Mouse (Mus musculus) thymus, postnatal 14 days (tissue): Measurements from ENCODE around the gene Osbpl7.

ENCODE experiments used
- DNase-seq: peaks from one replicate; pipeline ENCODE4 v3.0.0; 2021

The Osbpl7 gene

DNA sequence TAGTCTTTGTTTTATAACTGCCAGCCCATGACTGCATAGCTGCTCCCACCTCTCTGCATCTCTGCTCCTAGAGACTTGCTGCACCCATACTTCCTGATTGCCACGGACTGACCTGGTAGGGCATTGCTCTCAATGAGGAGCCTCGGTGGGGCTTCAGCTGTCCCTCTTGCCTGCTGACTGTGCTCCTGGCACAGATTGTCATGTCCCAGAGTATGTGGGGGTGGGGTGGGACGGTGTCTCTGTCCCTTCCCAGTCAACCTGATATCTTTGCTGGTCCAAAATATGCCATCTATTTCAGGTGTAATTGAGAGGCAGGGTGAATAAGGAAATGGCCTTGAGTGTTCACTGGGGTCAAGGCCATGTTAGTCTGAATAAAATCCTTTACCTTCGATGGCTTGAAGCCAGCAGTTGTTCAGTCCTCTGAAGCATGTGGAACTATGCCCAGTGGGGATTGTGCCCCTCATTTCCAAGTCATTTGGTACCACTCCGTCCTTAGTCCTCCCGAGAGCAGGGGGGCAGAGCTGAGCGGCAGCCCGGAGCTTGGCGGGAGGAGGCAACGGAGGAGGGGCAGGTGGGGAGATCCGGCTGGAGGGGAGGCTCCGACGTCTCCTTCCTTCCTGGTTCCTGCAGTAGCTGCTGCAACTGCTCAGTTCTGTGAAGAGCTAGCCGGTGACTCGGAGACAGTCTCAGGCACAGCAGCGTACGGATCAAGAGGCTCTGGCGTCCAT lies at the start of gene Osbpl7:
Osbpl7 (plus strand) TSS at position 413 of the 728 bp plus-strand sequence.
- peak; percentile 91 for DNase-seq

DNA sequence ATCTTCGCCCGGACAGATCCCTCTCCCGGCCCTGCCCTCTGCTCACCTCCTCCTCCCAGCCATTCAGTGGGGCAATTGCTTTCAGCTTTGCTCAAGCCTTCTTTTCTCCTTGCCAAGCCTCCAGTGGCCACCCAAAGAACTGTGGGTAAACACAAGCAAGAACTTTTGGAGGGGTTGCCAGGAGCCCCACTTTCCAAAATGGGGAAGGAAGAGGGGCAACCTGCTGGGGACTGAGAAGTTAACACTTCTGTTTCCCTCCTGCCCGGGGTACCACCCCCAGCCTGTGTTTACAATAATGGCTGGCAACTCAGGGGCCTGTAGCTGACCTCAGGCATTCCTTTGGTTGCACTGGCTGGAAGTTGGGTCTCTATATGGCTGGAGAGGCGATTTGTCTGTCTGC lies 47.3 kb upstream of the Osbpl7 start:
- DNase-seq = no peak

- DNase-seq = peak; percentile 30
Observed at GRCm38 (mm10) chr11:97007093-97007794, 43.2 kb upstream of the Osbpl7 start.

DNA sequence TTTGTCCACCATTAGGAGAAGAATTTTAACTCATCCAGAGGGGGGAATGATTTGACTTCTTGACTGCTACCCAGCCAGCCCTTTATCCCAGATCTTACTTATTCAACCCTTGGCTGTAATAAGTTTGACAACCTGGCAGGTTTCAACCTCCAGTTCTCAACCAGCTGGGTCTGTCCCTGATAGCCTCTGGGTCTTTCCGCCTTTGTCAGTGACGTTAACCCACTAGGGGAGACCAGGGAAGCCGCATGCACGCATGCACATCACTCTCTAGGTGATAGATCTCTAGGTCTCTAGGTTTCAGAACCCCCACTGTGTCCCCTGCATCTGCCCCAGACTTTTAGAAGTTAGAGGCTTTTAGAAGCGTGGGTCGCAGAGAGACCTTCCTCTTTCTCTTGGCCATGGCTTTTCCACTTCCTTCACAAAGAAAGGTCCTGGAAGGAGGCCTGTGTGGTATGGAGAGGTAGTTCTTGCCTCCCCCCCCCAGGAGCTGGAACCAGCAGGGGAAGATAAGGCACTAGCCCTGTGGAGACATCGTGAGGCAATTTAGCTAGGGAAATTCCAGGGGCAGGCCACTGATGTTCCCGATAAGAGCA lies 41.1 kb upstream of the Osbpl7 start:
- DNase-seq = no peak

GRCm38 (mm10) chr11:97013121-97013670 lies 37.2 kb upstream of the Osbpl7 start, which contains the start of gene Sp6:
Gene Sp6, plus strand, starts transcription at chr11:97013394.
- no peak for DNase-seq

DNA sequence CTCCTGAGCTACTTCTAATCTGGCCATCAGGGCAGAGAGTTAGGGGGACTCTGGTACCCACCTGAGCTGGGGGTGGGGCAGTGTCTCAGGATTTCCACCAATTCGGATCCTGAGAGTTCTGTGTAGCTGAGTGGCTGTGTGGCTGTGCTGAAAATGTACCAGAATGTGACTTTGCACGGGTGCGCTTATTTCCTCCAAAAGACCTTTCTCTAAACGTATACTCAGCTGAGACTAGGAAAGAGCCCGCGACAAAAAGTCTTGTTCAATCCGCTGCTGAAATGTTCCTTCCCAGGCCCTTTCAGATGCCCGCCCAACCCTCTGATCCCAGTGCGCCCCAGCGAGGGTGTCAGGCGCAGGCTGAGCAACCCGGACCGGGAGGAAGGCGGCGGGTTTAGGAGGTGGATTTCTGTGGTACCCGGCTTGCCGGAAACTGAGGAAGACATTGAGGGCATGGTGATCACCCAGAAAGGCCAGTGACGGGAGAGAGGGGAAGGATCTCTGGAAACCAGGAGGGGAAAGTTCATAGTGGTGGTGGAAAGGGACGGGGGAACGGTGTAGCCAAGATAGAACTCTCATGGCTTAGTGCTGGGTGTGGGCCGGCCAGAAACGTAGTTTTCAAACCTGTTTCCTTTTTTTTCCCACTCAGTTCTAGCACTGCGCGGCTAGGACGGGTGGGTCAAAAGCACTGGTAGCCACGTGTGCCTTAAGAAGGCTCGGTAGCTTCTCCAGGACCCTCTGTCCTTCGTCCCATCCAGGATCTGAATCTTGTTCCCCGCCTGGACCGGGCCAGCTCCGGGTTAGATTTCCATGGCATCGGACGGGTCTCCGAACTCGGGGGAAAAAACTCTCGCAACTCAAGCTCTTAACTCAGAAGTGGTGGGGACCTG lies 32.5 kb upstream of the Osbpl7 start:
- peak; percentile 23 for DNase-seq

DNA sequence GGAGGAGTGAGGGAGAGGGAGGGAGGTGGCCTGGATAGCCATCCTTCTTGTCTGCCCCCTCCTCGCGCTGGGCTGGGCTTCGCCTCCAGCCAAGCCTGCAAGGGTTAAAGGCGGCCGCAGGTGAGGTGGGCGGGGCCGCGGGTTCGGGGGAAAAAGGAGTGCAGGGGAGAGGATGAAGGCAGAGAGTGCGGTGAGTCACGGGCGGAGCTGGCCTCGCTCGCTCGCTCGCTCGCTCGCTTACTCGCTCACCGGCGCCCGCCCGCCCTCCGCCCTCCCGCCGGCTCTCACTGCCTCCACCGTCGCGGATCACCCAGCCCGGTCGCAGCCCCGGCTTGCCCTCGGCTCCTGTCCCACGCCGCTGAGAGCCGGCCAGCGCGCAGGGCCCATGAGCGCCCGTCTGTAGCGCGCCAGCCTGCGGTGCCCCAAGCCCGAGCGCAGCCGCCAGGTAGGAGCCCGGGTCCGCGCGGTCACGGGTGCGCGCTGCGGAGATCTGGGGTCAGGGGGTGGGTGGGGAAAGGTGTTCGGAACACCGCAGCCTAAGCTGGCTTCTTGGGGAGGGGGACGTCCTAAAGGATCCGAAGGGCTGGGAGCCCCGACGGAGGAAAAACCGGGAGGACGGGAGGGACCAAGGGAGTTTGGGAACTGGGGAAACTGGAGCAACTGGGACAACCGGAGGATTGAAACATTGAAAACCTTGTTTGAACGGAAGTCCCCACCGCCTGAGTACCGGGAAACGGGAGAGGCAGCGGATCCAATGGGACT lies 31.7 kb upstream of the Osbpl7 start:
- DNase-seq = peak; percentile 70

- no peak for DNase-seq
Observed at GRCm38 (mm10) chr11:97019345-97019708, 31.1 kb upstream of the Osbpl7 start.

DNA sequence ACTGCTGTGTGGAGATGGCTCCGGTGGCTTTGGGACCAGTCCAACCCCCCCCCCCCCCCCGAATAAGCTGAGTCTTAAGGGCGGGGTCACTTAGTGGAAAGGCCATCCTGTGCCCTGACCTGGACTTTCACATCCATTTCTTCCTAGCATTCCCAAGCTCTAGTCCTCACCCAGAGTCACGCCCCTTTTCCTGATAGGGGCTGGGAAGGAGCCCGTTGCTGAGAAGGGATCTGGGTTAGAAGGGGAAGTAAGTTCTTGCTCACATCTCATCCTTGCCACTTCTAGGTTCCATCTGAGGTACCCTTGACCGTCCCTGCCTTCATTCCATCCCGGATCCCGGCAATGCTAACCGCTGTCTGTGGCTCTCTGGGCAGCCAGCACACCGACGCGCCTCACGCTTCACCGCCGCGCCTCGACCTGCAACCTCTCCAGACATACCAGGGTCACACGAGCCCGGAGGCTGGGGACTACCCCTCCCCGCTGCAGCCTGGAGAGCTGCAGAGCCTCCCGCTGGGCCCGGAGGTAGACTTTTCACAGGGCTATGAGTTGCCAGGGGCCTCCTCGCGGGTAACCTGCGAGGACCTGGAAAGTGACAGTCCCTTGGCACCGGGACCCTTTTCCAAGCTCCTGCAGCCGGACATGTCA lies 29.2 kb upstream of the Osbpl7 start:
- peak; percentile 41 for DNase-seq

GRCm38 (mm10) chr11:97021873-97022484 lies 28.4 kb upstream of the Osbpl7 start:
- peak; percentile 93 for DNase-seq

GRCm38 (mm10) chr11:97024977-97025376 lies 25.5 kb upstream of the Osbpl7 start:
- no peak for DNase-seq

DNA sequence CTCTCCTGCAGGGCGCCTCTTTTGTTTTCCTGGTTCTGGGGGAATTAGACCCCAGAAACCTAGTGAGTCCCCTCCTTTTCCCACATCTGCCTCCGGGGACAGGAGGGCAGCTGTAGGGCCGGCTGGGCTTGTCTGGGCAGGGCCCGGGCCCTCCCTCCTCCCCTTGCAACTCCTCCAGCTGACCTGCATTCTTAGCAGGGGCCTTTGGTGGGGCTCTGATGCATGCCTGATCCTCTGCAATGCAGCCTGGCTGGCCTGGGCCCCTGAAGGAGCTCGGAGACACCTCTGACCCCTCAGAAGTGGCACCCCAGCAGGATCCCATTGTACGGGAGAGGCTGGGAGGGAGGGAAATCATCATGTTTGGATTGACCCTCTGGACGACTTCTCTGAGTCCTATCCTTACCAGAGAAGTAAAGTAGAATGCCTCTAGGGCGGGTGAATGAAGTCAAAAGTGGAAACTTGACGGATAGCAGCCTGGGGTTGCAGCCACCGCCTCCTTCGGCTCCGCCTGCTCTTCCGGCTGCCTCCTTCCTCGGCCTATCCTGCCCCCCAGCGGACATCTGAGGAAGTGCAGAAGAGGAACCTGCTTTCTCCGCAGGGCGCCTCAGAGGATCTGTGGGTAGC lies 24.6 kb upstream of the Osbpl7 start:
- DNase-seq = peak; percentile 95

DNA sequence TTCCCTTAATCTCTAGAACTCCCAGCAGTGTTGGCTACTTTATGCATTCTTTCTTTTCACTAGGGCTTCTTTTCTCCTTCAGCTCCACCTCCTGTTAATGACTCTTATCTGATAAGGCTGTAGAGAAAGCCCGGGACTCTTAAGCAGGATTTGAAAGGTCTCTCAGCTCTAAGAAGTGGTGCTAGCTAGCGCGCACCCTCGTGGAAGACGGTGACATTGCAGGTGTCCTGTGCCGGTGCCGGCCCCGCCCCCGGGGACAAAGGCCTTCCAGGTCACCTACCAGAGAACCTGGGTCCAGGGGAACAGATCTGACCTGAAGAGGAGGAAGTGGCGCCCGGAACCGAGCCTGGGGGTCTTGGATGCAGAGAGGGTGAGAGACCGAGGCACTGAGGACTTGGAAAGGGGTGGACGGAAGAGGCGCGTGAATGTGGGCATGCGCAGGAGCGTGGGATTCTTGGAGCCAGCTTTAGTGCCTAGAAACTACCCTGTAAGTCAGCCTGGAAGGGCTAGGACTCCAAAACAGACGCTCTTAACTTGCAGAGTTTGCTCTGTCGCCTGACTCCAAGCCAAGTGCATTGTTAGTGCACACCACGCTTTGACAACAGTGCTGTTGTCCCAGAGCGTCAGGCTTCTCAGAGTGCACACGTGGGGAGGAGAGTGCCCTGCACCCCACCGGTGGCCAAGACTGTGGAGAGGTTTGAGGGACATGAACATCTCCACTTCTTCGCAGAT lies 20.6 kb upstream of the Osbpl7 start, which contains the start of gene Scrn2:
Scrn2 (plus strand) TSS at position 253 of the 732 bp plus-strand sequence.
- DNase-seq = peak; percentile 83

- peak; percentile 18 for DNase-seq
Observed at GRCm38 (mm10) chr11:97030426-97030825, 20.0 kb upstream of the Osbpl7 start.

GRCm38 (mm10) chr11:97031977-97032376 lies 18.5 kb upstream of the Osbpl7 start:
- DNase-seq = no peak

DNA sequence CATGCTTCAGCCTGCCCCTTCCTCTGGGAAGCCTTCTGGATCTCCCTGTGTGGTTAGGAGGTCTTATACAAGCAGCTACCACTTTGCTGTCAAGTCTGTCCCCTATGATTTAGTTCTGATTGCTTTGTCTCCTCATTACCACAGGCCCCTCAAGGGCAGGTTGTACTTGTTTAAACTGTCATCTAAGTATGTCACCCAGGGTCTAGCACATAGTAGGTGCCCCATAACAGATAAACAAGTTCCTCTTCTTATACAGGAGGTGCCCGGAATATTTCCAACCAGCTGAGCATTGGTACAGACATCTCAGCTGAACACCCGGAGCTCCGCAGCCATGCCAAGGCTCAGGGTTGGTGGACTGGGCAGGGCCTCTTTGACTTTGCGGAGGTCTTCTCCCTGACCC lies 17.9 kb upstream of the Osbpl7 start:
- DNase-seq = no peak

GRCm38 (mm10) chr11:97033781-97034180 lies 16.6 kb upstream of the Osbpl7 start:
- DNase-seq = no peak

- DNase-seq = no peak
Observed at GRCm38 (mm10) chr11:97036141-97036540, 14.3 kb upstream of the Osbpl7 start.

DNA sequence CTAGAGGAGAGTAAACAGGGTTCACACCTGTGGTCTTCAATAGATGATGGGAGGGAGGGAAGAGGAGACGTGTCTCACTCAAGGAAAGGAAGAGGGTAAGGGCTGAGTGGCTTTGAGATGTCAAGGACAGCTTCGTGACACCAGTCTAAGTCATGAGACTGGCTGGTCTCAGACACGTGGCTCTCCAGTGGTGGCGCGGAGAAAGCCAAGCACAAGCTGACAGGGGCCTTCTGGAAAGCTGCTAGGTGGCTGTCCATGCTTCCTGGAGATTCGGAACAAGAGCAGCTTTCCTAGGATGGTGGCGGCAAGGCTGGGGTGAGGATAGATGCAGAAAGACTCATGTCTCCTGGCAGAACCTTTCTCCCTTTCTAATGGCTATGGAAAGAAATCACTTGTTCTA lies 11.5 kb upstream of the Osbpl7 start:
- DNase-seq = no peak
